Mouse (Mus musculus): ENCODE measurements around the gene Pdpk1. TPM values are rescaled to one million over a fixed set of nuclear protein-coding genes. Genes with fewer than 3 reads are reported as not detected.
"Not testable (repeated sequence)": the region's sequence is repeated elsewhere in the genome, so short reads cannot be mapped to it uniquely, and the experiment has no call there.

The Pdpk1 gene
- total RNA-seq, 4 experiments from 2014 or later, result 105 to 133 (median 122) TPM

DNA sequence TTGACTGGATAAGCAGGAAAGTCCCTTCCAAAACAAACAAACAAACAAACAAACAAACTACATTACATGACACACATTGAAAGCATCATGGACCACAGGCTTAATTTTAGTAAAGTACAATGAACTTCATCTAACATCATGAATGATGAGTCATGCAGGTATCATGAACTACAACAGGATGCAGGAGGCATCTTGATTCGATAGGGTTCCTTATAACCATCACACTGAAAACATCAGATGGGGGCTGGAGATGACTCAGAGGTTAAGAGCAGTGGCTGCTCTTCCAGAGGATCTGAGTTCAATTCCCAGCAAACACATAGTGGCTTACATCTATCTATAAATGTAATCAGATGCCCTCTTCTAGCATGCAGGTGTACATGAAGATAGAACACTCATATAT, 23.1 kb downstream of the Pdpk1 start:
- DNase-seq (ENCODE audit: low spot score in 2 of 2), result no peak

DNA sequence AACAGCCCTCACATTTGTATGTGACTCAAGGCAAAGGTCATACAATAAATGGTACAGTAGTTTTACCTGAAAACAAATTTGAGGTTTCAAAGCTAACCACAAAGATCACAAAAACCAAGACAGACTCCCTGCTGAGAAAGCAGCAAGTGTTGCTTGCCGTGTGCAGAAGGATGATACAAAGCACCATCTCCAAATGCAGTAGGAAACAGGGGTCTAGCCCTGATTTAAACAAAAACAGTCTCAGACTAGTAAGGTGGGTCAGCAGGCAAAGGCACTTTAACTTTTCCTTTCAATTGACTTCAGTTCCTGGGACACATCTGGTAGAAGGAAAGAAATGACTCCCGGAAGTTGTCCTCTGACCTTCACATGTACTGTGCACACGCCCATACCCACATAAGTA, 23.9 kb downstream of the Pdpk1 start:
- DNase-seq (ENCODE audit: low spot score in 2 of 2), result no peak

DNA sequence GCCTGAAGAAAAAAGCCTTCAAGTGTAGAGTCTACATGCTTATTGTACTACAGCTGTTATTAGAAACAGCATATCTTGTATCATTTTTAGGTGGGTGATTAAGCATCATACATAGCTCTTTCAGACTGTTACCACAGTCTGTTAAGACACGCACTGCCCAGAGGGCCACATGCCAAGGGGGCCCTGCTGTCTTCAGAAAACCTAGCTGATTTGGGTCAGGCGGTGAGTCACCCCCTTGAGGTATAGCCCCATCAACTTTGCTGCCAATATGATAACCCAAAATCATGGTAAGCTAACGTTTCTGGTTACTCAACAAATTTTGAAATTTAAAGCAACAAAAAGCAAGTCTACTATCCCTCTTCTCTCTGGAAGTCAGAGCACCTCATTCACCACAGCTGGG, 31.3 kb downstream of the Pdpk1 start:
- no peak for DNase-seq (ENCODE audit: low spot score in 2 of 2)

GRCm38 (mm10) chr17:24113031-24113430, 37.7 kb downstream of the Pdpk1 start:
- DNase-seq (ENCODE audit: low spot score in 2 of 2), result peak in 1 of 2 experiments; percentile 30

- no peak for DNase-seq (ENCODE audit: low spot score in 2 of 2)
These were observed 39.5 kb downstream of the Pdpk1 start for GRCm38 (mm10) chr17:24111256-24111655.

GRCm38 (mm10) chr17:24108896-24109295, 41.8 kb downstream of the Pdpk1 start:
- DNase-seq (ENCODE audit: low spot score in 2 of 2), result peak in 1 of 2 experiments; percentile 66

GRCm38 (mm10) chr17:24105111-24105510, 45.6 kb downstream of the Pdpk1 start:
- no peak for DNase-seq (ENCODE audit: low spot score in 2 of 2)

- no peak for DNase-seq (ENCODE audit: low spot score in 2 of 2)
These were observed 52.4 kb downstream of the Pdpk1 start for GRCm38 (mm10) chr17:24098354-24098753.

DNA sequence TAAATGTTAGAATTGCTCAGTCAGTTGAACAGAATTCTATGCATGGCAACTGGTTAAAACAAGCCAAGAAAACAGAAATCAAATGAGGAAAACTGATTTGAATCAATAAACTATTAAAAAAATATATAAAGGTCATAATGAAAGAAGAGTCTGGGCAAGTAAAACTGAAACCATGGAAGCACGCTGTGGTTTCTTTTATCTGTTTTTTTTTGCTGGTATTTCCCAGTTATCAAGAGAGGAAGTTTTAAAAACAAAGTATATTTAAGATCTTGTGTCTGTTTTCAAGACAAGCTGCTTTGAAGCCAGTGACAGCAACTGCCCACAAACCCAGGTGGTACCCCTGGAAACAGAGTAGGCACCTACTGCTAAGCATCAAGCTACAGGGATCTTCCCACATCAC, 60.1 kb downstream of the Pdpk1 start:
- no peak for DNase-seq (ENCODE audit: low spot score in 2 of 2)

DNA sequence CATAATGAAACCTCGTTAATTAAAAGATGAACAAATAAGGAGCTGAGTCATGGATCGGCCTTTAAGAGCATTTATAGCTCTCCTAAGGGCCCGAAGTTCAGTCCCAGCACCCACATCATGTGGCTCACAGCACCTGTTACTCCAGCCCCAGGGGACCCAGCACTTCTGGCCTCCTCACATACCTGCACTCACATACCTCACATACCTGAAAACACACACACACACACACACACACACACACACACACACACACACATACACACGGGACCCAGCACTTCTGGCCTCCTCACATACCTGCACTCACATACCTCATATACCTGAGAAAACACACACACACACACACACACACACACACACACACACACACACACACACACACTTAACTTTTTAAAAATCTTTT, 64.3 kb downstream of the Pdpk1 start:
- not testable (repeated sequence) for DNase-seq (ENCODE audit: low spot score in 2 of 2)

GRCm38 (mm10) chr17:24084593-24084992, 66.1 kb downstream of the Pdpk1 start:
- no peak for DNase-seq (ENCODE audit: low spot score in 2 of 2)

- no peak for DNase-seq (ENCODE audit: low spot score in 2 of 2)
These were observed 73.6 kb downstream of the Pdpk1 start for GRCm38 (mm10) chr17:24077101-24077500.

DNA sequence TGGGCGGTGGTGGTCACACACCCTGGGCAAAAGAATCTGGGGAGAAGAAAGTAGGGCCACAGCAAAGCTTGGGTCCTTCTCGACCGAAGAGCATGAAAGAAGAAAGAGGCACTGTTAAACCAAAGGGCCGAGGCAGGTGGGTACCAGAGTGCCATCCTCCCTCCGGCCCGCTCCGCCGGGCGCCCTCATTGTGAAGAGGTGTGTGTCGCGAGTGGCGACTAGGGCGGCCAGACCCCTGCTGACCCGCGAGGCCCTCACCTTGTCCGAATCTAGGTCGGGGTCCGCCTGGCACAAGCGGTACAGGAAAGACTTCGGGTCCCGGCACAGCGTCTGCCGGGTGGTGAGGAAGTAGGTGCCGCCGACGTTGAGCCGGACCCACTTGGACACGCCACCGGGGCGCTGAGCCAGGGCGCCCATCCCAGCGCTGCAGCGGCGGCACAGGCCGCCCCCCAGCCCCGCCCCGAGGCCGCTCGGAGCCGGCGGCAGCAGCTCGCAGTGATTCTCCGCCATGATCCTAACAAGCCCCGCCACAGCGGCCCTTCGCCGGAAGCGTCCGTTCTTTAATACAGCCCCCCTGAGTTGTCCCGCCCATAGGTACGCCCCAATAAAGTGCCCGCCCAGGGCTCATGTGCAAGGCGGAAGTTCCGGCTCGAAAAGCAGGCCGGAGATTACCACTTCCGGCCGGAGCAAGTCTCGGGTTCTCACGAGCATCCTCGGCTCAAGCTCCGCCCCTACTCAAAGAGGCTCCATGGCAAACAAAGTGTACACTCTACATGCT, 77.6 kb downstream of the Pdpk1 start, which contains the start of gene Kctd5:
Gene Kctd5 (minus strand): TSS at position 567 of the 778 bp plus-strand sequence.
- peak; percentile 89 to 96 for DNase-seq (ENCODE audit: low spot score in 2 of 2)

GRCm38 (mm10) chr17:24069531-24069930, 81.2 kb downstream of the Pdpk1 start:
- no peak for DNase-seq (ENCODE audit: low spot score in 2 of 2)

DNA sequence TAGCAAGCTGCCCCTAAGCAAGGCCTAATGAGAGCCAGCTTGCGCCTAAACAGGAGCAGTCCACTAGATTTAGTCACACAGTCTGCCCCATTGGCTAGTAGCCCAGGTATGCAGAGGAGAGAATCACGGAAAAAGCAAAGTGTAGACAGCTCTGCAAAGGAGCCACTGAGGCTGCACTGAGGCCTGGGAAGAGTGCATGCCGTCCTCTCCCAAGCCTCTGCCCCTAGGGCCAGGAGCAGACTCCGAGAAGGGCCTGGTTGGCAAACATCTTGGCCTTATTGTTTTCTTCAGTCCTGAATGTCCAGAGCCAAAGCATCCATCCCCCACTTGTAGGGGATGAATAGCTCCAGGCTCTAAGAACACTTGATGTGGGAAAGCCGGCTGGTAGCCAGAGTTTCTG, 82.5 kb downstream of the Pdpk1 start:
- peak in 1 of 2 experiments; percentile 50 for DNase-seq (ENCODE audit: low spot score in 2 of 2)

DNA sequence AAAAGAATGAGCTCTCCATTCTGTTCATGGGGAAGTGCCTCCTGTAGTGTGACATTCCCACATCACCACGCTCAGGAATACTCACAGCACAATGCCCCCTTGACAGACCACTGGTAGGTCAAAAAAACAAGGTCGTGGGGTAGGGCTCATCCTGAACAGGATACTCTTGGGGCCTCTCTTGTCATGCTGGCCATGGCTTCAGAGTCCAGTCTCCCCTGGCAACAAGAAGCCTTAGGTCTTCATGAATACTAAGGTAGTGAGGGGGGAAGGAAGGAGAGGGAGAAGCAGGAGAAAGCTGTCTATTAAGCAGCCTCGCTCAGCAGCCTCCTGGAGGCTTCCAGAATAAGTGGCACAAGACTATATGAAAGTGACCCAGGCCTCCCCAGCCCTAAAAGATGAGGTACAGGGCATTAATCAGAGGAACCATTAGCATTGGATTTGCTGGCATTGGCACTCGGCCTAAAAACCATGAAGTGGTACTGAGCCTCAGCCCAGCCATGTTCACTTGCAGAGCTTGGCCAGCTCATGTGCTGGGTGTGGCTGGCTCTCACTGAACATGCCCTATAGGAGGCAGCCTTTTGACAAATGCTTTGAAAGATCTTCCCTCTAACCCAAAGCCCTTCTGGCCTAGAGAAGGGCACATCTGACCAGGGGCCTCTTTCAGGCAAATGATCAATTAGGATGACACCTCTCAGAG, 88.1 kb downstream of the Pdpk1 start:
- no peak for DNase-seq (ENCODE audit: low spot score in 2 of 2)

GRCm38 (mm10) chr17:24057730-24058245, 92.9 kb downstream of the Pdpk1 start:
- DNase-seq (ENCODE audit: low spot score in 2 of 2), result no peak

- no peak for DNase-seq (ENCODE audit: low spot score in 2 of 2)
These were observed 93.8 kb downstream of the Pdpk1 start for GRCm38 (mm10) chr17:24056636-24057625.

DNA sequence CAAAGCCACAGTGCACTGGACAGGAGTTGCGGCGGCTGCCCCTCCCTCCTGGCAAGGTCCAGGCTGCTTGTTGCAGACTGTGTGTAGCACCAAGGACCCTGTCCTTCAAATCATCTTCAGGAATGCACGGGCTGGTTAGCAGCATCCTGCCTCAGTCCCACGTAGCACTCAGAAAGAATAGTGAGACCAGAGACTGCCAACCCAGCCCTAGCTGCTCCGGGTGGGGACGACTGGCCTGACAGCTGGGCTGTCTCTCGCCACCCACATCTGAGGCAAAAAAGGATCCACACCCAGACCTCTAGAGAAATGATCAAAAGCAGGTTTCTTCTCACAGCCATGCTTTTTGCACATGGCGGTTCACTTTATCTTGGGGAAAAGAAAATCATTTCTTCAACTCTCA, 101.7 kb downstream of the Pdpk1 start:
- peak in 1 of 2 experiments; percentile 62 for DNase-seq (ENCODE audit: low spot score in 2 of 2)

DNA sequence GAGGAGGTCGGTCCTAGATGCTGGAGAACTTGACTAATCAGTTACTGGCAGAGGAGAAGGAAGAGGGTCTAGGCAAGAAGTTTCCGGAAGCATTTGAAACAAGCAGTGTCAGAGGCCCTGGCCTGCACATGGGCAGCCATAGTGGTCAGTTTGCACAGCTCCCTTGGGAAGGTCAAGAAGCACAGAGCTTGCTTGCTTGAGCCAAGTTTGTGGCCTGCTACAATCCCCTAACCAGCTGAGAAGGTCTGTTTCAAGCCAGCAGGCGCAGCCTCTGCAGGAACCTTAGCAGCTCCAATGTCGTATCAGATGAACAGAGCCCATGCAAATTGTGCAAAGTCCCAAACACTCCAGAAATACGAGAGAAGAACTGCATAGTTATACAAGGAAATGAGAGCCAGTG, 102.7 kb downstream of the Pdpk1 start:
- DNase-seq (ENCODE audit: low spot score in 2 of 2), result no peak

DNA sequence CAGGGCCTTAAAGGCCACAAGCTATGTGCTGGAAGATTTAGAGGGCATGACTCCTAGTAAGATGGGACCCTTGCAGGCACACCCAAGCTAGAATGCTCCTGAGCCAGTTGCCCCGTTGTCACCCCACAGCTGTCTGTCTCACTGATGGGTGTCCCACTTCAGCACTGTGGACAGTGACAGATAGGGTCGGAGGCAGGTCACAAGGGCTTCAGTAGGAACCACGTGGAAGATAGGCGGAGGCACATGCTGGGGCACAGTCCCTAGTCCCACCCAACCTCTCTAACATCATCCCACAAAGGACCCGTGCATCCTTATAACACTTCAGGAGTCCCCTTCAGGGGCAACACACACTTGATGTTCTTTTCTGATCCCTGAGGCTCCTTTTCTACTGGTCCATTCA, 104.7 kb downstream of the Pdpk1 start:
- DNase-seq (ENCODE audit: low spot score in 2 of 2), result no peak

Measured in left cerebral cortex, adult 8-10 months (tissue).